Mouse (Mus musculus): ENCODE results near the gene Tbx1. TPM values are rescaled to one million over a fixed set of nuclear protein-coding genes. Genes with fewer than 3 reads are reported as not detected.

Gene Tbx1
- total RNA-seq, 2 experiments from 2014 or later, result 1.6 to 2.4 TPM

- DNase-seq (ENCODE audit: low spot score in 2 of 2), result peak in 1 of 2 experiments; percentile 31
These were observed 32.7 kb upstream of the Tbx1 start for GRCm38 (mm10) chr16:18622916-18623750.

GRCm38 (mm10) chr16:18622019-18622418 lies 31.5 kb upstream of the Tbx1 start, which contains the start of gene Gp1bb:
TSS of gene Gp1bb (minus strand) at chr16:18622403.
- peak in 1 of 2 experiments; percentile 14 for DNase-seq (ENCODE audit: low spot score in 2 of 2)

GRCm38 (mm10) chr16:18621362-18622001 lies 31.0 kb upstream of the Tbx1 start:
- DNase-seq (ENCODE audit: low spot score in 2 of 2), result peak in 1 of 2 experiments; percentile 44

- peak in 1 of 2 experiments; percentile 58 for DNase-seq (ENCODE audit: low spot score in 2 of 2)
These were observed 30.3 kb upstream of the Tbx1 start for GRCm38 (mm10) chr16:18620601-18621361.

GRCm38 (mm10) chr16:18620201-18620600 lies 29.7 kb upstream of the Tbx1 start:
- DNase-seq (ENCODE audit: low spot score in 2 of 2), result peak in 1 of 2 experiments; percentile 44

- DNase-seq (ENCODE audit: low spot score in 2 of 2), result no peak
These were observed 28.6 kb upstream of the Tbx1 start for GRCm38 (mm10) chr16:18619110-18619509.

- no peak for DNase-seq (ENCODE audit: low spot score in 2 of 2)
These were observed 27.8 kb upstream of the Tbx1 start for GRCm38 (mm10) chr16:18618297-18618696.

- peak; percentile 83 to 96 for DNase-seq (ENCODE audit: low spot score in 2 of 2)
These were observed 27.0 kb upstream of the Tbx1 start for GRCm38 (mm10) chr16:18617370-18618065.

- no peak for DNase-seq (ENCODE audit: low spot score in 2 of 2)
These were observed 22.8 kb upstream of the Tbx1 start for GRCm38 (mm10) chr16:18613301-18613700.

- no peak for DNase-seq (ENCODE audit: low spot score in 2 of 2)
These were observed 21.3 kb upstream of the Tbx1 start for GRCm38 (mm10) chr16:18611752-18612151.

GRCm38 (mm10) chr16:18609099-18609498 lies 18.6 kb upstream of the Tbx1 start:
- no peak for DNase-seq (ENCODE audit: low spot score in 2 of 2)

GRCm38 (mm10) chr16:18608226-18608625 lies 17.8 kb upstream of the Tbx1 start:
- no peak for DNase-seq (ENCODE audit: low spot score in 2 of 2)

- DNase-seq (ENCODE audit: low spot score in 2 of 2), result no peak
These were observed 15.2 kb upstream of the Tbx1 start for GRCm38 (mm10) chr16:18605705-18606104.

GRCm38 (mm10) chr16:18604267-18604701 lies 13.8 kb upstream of the Tbx1 start:
- no peak for DNase-seq (ENCODE audit: low spot score in 2 of 2)

- no peak for DNase-seq (ENCODE audit: low spot score in 2 of 2)
These were observed 11.0 kb upstream of the Tbx1 start for GRCm38 (mm10) chr16:18601447-18601846.

GRCm38 (mm10) chr16:18598006-18598405 lies 7.5 kb upstream of the Tbx1 start:
- no peak for DNase-seq (ENCODE audit: low spot score in 2 of 2)

GRCm38 (mm10) chr16:18596255-18596654 lies 5.8 kb upstream of the Tbx1 start:
- DNase-seq (ENCODE audit: low spot score in 2 of 2), result no peak

- no peak for DNase-seq (ENCODE audit: low spot score in 2 of 2)
These were observed 3.5 kb upstream of the Tbx1 start for GRCm38 (mm10) chr16:18593930-18594329.

- DNase-seq (ENCODE audit: low spot score in 2 of 2), result no peak
These were observed 862 bp upstream of the Tbx1 start for GRCm38 (mm10) chr16:18591047-18592018.
